Mouse (Mus musculus) ES-E14 (cell line): Measurements from ENCODE around the gene Mia2.

Experiments
- CHD2 ChIP-seq: IDR thresholded peaks from 2 replicates; pipeline ENCODE4 v1.6.1; 2014; ENCODE audit warnings: mild to moderate bottlenecking, low read depth, low read length, inconsistent platforms
- HCFC1 ChIP-seq: IDR thresholded peaks from 2 replicates; pipeline ENCODE4 v1.6.1; 2012; ENCODE audit warnings: low read length, inconsistent platforms, borderline replicate concordance; ENCODE audit not compliant: insufficient read depth
- MAFK ChIP-seq: IDR thresholded peaks from 2 replicates; pipeline ENCODE4 v1.6.1; 2014; ENCODE audit warnings: mild to moderate bottlenecking, low read depth, low read length, inconsistent platforms; ENCODE audit not compliant: insufficient read depth
- ZNF384 ChIP-seq: IDR thresholded peaks from 2 replicates; pipeline ENCODE4 v1.6.1; 2012; ENCODE audit warnings: low read depth, low read length, inconsistent platforms

DNA sequence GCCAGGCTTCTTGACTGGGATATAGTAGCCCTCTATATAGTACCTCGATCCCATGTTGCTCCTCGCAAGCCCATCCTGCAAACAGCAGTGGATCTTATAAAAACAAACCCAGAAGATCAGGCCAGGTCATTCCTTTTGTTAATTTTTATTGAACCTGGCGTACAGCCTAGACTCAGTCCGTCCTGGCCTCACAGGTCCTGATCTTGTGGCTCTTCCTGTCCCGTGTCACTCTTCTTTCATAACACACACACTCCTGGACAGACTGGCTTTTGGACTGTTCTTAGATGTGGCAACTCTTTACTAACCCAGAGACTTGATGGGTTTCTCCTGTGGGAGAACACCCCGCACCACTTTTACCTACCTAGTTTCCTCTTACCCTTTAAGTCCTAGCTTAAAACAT lies 10.3 kb downstream of the Mia2 start:
- no peak for TF ChIP-seq HCFC1
- no peak for TF ChIP-seq ZNF384
- TF ChIP-seq CHD2, result no peak
- TF ChIP-seq MAFK, result no peak
